Mouse (Mus musculus) lung, postnatal 36 days (tissue): ENCODE results near the gene Gm20388.
A peak's percentile ranks its signal among the peaks of the same experiment; 100 is the strongest.

Experiments used
- DNase-seq: peaks from one replicate; pipeline ENCODE4 v3.0.0; 2022; ENCODE audit warnings: mixed read lengths

Gm20388 gene

GRCm38 (mm10) chr8:121999211-121999610 lies 2088.6 kb downstream of the Gm20388 start:
- DNase-seq, result no peak

- DNase-seq, result peak; percentile 68
These were observed 2090.9 kb downstream of the Gm20388 start for GRCm38 (mm10) chr8:122001339-122002115.

- no peak for DNase-seq
These were observed 2093.0 kb downstream of the Gm20388 start for GRCm38 (mm10) chr8:122003646-122004045.

GRCm38 (mm10) chr8:122004131-122004530 lies 2093.5 kb downstream of the Gm20388 start:
- DNase-seq, result no peak

DNA sequence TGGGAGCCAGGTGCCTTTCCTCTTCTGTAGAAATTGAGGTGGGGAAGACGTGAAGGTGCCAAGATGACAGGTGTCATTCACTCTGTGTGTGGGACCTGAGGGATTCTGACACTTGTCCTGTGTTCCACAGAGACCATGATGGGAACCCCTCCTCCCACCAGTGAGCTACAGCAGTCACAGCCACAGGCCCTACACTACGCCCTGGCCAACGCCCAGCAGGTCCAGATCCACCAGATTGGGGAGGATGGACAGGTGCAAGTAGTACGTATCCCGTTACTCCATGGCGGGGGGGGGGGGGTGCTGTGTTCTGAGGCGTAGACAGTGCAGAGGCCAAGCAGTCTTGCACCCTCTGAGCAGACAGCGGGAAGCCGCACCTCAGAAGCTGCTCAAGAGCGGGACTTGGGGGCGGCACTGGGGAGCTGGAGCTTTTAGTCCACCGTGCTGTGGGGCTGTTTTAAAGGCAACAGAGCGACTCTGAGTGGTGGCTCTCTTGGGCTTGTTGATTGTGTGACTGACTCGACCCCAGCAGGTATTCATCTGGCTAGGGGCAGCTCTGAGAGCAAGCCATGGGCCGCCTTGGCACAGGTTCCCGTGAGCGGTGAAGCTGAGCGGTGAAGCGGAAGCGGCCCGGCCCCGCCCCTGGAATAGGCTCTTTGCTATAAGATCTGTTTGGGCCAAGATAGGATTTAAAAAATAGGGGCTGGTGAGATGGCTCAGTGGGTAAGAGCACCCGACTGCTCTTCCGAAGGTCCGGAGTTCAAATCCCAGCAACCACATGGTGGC lies 2095.0 kb downstream of the Gm20388 start:
- DNase-seq, result no peak

DNA sequence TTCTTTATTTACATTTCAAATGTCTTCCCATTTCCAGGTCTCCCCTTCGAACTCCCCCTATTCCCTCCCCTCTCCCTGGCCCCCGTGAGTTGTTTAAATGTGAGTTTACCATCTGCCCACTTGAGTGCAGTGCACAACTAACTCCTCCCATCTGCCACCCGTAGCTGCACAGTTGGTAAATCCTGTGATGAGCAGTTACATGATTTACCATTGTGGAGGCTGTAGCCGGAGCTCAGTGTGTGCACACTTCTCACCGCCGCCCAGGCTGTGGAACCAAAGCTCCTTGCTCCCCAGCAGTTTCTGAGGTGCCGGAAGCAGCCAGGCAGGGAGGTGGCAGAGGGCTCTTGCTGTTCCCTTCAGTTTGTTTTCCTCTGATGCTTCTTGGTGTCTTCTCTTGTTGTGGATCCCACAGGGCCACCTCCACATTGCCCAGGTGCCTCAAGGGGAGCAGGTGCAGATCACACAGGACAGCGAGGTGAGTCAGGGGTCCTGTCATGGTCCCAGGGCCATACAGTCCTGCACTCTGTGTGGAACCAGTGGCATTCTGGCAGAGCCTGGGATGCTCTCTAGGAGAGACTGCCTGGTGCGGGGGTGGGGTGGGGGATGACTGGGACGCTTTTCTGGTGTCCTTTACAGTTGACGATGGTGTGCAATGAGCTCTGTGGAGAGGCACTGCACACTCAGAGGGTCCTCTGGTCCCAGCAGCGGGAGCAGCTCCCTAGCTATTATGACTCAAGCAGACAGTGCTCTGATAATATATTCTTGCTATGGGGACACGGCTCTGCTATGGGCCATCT lies 2096.2 kb downstream of the Gm20388 start:
- no peak for DNase-seq

DNA sequence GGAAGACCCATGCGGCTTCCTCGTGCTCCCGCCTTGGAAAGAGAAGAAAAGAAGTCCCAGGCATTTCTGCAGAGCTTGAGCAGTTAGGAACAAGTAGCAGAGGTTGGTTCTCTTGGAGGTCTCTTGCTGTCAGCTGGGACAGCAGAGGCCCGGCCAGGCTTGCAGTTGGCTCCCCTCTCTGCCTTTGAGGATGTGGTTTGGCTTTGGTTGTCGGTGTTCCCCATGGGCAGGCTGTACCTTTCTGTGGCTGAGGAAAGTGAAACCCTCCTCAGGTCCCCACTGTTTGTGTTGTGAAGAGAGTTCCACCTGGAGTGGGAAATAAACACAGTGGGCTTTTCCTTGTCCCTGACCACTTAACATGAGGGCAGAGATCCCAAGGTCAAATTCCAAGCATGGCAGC lies 2097.8 kb downstream of the Gm20388 start:
- no peak for DNase-seq

GRCm38 (mm10) chr8:122010638-122011037 lies 2100.0 kb downstream of the Gm20388 start:
- no peak for DNase-seq

DNA sequence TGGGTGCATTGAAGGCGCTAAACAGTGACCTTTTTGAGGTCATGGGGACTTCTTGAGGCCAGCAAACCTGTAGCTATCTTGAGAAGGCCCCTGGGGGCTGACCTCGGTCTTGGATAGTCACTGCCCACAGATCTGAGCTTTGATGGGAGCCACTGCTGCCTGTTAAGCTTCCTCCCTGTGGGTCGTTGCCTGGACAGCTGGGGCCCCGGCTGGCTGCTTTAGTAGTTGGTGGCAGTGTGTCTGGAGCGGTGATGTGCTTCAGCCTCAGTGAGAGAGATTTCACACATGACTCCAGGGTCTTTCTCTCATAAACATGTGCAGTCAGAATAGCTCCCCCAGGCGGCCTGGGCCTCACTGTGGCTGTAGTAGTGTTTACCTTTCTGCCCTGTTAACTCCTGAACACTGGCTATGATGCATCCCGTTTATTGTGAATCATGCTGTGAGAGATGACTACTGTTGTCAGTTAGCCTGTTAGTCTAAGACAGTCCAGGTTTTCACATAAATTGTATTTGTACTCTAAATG lies 2100.5 kb downstream of the Gm20388 start:
- no peak for DNase-seq

- no peak for DNase-seq
These were observed 2104.0 kb downstream of the Gm20388 start for GRCm38 (mm10) chr8:122014606-122015005.

DNA sequence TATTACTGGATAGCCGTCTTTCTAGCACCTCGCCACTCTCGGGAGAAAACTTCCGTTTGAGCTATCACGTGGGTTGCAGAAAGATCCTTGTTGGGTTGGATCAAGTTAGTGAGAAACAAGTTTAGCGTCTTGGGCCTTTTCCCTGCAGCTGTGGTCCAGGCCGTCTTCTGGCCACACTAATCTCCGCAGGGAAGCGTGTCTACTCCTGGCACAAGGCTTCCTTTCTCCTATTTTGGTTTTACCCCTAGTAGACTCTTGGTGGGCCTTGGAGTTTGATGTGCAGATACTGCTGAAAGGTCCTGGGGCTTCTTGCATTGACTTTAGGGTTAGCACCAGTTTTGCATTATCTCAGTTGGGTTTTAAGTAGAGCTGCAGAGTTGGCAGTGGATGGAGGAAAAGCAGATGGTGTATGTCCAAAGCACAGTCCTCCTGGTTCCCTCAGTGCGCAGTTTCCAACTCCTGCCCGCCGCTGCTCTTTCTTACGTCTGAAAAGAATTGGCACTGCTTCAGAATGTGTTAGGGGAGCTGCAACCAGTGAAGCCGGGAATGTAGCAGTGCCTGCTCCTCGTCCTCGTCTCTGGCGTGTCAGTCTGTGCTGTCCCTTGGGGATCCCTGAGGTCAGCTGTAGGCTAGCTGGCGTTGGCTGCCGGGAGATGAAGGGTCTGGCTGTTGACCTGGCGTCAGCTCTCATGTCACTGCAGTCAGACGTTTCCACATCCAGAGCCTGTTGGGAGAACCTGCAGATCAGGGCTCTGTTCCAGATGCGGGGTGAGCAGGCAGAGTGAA lies 2107.6 kb downstream of the Gm20388 start:
- DNase-seq, result peak; percentile 47

DNA sequence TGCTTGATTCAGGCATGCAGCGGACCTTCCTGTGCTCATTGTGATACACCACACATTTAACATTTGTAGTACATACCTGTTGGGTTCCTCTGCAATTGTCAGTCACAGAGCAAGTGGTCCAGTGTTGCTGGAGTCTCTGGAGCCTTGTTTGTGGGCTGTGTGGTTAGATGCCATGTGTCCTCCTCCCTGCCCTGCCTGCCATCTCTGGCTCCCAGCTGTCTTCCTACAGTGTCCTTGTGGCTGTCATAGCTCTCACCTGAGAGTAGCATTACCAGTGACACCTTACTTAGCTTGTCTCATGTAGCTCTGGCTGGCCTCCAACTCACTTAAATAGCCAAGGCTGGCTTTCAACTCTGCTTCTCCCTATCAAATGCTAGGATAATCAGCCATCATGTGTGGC lies 2108.5 kb downstream of the Gm20388 start:
- no peak for DNase-seq

DNA sequence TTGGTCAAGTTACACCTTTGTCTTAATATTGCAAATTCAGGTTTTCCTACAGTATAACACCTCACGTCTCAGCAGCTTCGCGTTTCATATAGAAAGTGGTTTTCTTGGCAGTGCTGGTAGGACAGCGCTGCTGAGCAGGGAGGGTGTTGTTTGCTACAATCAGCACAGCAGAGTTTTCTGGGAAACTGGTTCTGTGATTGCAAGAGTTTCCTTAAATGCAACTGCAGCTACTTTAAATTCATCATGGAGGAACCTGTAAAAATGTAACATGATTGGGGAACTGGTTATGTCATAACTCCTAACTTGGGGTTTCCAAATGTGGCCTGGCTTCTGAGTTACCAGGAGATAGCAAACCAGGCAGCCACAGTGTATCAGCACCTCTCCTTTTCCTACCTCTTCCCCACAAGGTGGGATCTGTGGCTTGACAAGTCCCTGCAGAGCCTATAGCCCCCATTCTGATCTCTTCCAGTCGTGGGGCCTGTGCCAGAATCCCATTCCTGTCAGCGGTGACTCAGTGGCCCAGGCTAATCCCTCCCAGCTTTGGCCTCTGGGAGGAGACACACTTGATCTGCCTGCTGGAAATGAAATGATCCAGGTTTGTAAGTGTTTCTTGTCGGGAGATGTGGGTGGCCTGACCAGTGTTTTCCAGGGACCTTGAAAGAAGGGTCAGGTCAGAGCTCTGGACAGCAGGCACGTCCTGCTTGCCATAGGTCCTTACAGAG lies 2109.6 kb downstream of the Gm20388 start:
- DNase-seq, result no peak

DNA sequence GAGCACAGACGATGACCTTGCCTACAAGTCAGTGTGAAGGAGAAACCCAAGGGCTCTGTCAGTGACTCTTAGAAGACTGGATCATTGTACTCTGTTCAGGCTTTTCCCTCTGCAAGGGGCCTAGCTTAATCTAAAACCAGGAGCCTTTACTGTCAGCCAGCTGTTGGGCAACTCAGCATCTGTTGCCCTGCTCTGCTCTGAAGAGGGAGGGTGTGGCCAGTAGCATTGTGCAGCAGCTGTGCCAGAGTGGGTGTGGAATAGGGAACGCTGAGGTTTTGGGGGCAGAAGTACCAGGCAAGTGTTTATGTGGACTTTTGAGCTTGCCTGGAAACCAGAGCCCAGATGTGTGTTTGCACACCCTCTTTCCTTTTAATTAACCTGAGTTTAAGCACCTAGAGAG lies 2111.1 kb downstream of the Gm20388 start:
- DNase-seq, result peak; percentile 75

DNA sequence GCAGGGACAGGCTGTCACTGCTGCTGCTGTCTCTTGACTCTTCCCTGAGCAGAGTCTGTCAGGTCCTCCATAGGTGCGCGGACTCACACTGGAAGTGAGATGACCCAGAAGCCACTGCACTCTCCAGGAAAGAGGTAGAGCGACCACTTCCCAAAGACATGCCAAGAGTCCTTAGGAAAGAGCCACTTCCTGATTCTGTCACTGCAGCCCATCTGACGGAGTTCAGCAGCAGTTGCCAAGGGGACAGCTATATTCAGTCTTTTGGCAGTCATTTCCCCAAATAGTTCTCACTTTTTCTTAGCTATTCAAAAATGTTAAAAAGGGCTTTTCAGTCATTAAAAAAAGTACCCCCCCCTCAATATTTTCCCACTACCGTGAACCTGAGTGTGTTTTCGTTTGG lies 2111.6 kb downstream of the Gm20388 start:
- peak; percentile 35 for DNase-seq

- DNase-seq, result no peak
These were observed 2112.1 kb downstream of the Gm20388 start for GRCm38 (mm10) chr8:122022705-122023104.

DNA sequence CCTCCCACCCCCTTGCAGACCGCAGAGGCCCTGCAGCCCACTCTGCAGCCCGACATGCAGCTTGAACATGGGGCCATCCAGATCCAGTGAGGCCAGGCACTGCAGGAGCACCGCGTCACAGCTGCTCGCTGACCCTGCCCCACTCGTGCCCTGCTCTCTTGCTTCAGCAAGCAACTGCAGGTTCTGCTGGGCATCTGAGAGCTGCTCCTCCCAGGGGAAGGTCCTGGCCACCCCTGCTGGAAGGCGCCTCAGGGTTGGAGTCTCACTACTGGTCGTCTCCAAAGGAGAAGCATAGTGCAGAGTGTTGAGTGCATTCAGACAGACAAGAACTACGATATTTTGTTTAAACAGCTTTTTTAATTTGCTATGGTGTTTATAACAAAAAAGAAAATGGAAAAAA lies 2114.9 kb downstream of the Gm20388 start:
- no peak for DNase-seq

DNA sequence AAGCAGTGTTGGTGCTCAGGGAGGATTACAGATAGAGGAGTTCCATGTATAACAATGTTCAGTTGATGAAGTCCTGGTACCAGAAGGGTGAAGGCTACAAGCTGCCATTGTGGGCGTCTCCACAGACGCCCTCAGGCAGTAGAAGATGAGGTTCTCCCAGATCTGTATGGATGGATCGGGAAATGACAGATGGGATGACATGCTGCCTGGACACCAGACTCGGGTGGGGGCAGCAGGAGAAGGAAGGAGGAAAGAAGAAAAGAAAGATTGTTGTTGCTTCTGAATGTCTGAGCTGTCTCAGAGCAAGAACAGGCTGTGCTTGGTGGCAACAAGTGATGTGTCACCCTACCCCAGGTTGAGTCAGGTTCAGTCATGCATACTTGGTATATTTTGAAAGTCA lies 2117.5 kb downstream of the Gm20388 start:
- DNase-seq, result no peak

- DNase-seq, result no peak
These were observed 2120.3 kb downstream of the Gm20388 start for GRCm38 (mm10) chr8:122030965-122031364.

GRCm38 (mm10) chr8:122032741-122033140 lies 2122.1 kb downstream of the Gm20388 start:
- no peak for DNase-seq

DNA sequence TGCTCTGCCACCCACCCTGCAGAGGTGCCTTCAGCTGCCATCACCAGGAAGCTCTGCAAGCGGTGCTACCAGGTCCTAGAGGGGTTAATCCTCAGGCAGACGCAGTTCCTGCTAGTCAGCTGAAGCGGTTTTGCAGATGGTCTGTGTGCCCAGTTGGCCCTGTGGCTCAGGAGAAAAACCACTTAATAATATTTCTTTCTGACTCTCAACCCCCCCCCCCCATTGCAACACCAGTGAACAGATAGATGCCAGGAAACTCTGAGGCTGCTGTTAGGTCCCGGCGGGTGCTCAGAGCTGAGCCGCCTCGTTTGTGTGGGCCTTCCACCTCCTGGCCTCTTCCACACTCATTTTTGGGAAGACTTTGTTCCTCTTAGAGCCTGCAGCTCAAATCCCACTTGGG lies 2124.9 kb downstream of the Gm20388 start:
- DNase-seq, result no peak

DNA sequence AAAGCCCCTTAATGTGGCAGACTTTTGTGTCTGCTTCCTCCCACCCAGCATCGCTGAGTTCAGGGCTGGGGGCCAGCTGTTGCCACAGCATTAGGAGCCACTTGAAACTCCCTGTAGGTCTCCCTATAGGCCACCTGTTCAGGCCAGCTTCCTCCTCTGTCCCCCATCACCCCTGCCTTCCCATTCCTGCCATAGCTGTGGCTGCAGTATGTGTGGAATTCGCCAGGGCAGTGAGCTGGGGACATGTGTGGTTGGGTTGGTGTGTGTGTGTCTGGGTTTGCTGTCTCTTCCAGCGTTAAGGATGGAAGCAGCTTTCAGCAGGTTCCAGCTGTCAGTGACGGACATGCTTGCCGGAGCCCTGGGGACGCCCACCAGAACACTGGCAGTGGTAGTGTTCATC lies 2125.7 kb downstream of the Gm20388 start:
- DNase-seq, result no peak
